Mouse (Mus musculus) MN1 (cell line): ENCODE data around the gene Pdpn.

Source experiments
- DNase-seq: peaks from one replicate; pipeline ENCODE4 v3.0.0-alpha.2; 2016; ENCODE audit warnings: low spot score

Gene Pdpn

GRCm38 (mm10) chr4:143298431-143299315 lies 691 bp downstream of the Pdpn start:
- no peak for DNase-seq

DNA sequence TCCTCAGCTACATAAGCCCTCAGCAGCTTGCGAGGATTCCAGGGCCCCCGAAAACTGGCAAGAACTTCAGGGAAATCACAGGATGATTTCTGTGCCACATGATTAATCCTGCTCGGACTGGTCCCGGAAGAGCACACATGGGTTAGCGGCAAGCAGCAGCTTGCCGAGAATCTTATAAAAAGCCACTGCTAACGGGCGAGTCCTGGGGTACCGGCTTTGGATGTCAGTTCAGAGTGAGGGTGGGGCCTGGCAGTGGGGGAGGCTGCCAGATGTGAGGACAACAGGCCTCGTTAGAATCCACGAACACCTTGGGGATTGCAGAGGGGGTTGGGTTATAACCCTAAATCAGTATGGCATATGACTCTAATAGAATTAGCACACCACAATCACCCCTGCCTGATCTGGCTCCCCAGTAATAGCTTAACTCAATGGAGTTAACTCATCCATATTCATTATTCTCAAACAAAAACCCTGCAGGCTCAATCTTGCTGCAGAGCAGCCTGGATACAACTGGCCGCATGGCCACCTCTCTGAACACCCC lies 2.3 kb downstream of the Pdpn start:
- no peak for DNase-seq

GRCm38 (mm10) chr4:143296153-143296552 lies 3.2 kb downstream of the Pdpn start:
- no peak for DNase-seq

DNA sequence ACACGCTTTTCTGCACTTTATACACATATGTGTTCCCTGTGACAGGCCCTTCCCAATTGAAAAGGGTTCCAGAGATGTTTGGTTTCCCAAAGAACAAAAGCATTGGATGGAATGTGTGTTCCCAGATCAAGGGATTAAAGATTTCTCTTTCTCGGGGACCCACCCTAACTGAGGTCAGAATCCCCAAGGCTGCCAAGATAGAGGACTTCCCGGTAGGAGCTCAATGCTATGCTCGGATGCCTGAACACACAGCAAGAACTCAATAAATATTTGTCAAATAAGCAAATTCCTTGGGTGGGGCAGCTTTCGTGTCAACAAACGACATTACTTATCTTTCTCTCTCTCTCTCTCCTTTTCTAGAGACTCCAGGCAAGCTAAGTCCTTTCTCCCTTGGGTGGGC lies 5.0 kb downstream of the Pdpn start:
- no peak for DNase-seq

DNA sequence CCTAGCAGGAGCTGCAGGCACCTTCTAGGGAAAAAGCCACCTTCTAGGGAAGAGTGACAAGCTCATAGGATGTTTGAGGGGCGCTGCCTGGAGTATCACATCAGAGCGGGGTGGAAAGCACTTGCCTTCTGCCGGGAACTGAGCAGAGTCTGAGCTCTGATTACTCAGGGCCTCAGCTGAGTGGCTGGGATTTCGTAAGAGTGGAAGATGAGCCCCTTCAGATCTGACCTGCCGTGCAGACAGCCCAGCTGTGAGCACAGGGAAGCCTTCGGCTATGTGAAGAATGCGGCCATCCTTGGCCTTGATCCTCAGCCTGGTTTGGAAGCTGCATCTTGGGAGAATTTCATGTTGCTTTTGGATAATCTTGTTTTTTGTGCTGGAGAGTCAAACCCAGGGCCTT lies 10.5 kb downstream of the Pdpn start:
- DNase-seq = no peak

DNA sequence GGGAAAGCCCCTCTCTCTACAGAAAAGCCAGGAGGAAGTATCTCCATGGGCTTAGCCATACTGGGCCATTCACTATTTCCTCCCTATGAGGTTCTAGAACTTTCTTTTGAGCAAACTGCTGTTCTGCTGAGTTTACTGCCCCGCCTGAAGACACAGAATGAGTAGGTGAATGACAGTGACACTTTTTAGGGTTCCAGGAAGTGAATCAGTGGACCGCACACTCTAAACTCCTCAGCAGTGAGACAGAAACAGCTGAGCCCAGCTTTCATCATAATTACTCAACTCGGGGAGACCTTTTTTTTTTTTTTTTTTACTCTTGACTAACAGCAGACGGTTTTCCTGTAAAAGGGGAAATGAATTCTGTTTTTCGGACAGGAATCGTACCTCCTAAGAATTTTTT lies 10.9 kb downstream of the Pdpn start:
- no peak for DNase-seq

GRCm38 (mm10) chr4:143287065-143287464 lies 12.3 kb downstream of the Pdpn start:
- no peak for DNase-seq

GRCm38 (mm10) chr4:143280166-143280565 lies 19.2 kb downstream of the Pdpn start:
- DNase-seq = no peak

DNA sequence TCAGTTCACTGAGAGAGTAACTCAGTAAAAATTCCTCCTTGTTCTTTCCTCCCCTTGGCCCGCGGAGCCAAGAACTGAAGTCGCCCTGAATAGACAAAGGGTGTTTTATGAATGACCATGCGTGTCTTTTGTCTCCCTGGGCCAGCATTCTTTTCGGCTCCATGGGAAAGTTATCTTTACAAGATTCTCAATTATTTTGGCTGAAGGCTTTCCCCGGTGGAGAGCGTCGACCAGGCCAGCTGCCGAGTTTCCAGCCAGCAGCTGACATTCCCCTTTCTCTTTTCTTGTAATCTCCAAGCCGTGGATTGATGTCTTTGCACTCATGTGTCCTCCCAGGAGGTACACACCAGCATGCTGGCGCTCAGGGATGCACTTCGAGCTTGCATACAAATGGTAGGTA lies 19.7 kb downstream of the Pdpn start:
- no peak for DNase-seq

- DNase-seq = no peak
These were observed 20.3 kb downstream of the Pdpn start for GRCm38 (mm10) chr4:143279016-143279415.

GRCm38 (mm10) chr4:143278429-143278871 lies 20.9 kb downstream of the Pdpn start:
- DNase-seq = no peak

DNA sequence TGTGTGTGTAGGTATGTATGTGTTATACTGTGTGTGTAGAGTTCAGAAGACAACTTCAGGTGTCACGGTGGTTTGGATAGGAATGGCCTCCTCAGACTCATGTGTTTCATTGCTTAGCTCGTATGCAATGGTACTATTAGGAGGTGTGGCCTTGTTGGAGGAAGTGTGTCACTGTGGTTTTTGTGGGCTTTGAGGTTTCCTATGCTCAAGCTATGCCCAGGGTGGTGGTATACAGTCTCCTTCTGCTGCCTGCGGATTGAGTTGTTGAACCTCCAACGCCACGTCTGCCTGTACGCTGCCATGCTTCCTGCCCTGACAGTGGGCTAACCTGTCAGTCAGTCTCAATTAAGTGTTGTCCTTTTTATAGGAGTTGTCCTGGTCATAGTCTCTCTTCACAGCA lies 22.0 kb downstream of the Pdpn start:
- no peak for DNase-seq

GRCm38 (mm10) chr4:143271571-143271970 lies 27.8 kb downstream of the Pdpn start:
- no peak for DNase-seq

GRCm38 (mm10) chr4:143270903-143271302 lies 28.5 kb downstream of the Pdpn start:
- no peak for DNase-seq

- no peak for DNase-seq
These were observed 36.7 kb downstream of the Pdpn start for GRCm38 (mm10) chr4:143262696-143263095.

DNA sequence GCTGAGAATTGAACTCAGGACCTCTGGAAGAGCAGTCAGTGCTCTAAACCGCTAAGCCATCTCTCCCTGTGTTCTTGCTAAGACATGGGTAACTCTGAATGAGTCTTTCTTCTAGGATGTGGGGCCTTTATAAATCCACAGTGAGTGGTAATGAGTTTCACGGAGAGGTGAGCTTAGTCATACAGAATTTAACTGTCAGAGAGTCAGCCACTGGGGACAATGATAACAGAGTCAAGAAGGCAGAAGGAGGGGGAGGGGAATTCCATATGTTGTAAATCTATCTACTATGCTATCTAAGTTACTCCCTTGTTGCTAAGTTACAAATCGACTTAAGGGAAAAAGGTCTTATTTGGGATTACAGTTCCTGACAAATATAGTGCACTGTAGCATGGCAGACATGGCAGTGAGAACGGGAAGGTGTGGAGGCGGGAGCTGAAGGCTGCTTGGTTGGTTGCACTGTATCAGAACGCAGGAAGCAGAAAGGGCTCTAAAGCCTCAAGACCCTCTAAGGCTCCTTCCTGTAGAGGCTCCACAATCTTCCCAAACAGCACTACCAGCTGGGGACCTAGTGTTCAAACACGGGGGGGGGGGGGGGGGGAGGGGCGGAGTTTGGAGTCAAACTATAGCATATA lies 39.5 kb downstream of the Pdpn start:
- no peak for DNase-seq

DNA sequence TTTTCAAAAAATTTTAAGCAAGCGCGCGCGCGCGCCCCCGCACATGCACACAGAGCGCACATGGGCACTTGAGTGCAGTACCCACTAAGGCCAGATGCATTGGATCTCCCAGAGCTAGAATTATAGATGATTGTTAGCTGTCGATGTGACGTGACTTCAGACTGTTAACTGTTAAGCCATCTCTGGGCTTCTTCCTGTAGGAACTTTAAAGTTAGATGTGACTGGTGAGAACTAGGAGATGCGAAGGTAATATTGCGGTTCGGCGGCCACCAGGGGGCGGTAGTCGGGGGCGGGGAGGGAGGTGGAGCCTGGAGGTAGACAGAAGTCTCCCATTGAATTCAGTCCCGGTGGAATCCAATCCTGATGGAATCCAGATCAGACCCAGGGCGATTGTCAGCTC lies 40.8 kb downstream of the Pdpn start:
- no peak for DNase-seq

- no peak for DNase-seq
These were observed 41.4 kb downstream of the Pdpn start for GRCm38 (mm10) chr4:143257971-143258370.

- no peak for DNase-seq
These were observed 43.8 kb downstream of the Pdpn start for GRCm38 (mm10) chr4:143255541-143255940.

DNA sequence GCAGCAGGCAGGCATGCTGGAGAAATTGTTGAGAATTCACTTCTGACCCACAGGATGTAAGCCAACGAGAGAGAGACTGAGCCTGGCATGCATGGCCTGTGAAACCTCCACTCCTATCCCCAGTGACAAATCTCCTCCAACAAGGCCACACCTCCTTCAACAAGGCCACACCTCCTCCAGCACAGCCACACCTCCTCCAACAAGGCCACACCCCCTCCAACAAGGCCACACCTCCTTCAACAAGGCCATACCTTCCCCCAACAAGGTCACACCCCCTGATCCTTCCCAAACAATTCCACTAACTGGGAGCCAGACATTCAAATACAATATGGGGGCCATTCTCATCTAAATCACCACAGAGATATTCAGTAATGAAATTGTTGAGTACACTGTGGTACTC lies 46.0 kb downstream of the Pdpn start:
- no peak for DNase-seq

DNA sequence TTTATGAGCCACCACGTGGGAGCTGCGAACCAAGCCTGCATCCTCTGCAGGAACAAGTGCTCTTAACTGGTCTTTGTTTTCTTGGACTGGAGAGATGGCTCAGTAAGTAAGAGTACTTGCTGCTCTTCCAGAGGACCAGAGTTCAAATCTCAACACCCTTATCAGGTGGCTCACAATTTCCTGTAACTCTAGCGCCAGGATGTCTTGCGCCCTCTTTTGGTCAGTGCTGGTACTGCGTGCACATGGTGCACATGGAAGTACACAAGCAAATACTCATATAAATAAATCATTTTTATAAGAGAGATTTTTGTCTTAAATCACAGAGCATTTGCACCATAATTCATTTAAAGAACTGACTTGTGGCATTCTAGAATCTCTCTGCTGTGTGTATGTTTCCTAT lies 51.3 kb downstream of the Pdpn start:
- no peak for DNase-seq

DNA sequence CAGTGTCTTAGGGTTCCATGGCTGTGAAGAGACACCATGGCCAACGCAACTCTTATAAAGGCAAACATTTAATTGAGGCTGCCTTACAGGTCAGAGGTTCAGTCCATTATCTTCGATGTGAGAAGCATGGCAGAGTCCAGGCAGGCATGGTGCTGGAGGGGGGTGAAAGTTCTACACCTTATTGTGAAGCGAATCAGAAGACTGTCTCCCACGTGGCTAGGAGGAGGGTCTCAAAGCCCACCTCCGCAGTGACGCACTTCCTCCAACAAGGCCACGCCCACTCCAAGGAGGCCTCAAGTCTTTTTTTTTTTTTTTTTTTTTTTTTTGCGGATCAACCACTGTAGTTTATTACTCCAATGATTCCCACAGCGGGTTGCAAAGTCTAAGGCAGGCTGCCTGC lies 58.1 kb downstream of the Pdpn start:
- DNase-seq = no peak

- no peak for DNase-seq
These were observed 59.7 kb downstream of the Pdpn start for GRCm38 (mm10) chr4:143239615-143240201.
